Mouse (Mus musculus) kidney, adult 10 weeks (tissue): ENCODE data around the gene Olfr1157. TPM values are rescaled to one million over a fixed set of nuclear protein-coding genes. Genes with fewer than 3 reads are reported as not detected.

Source experiments
- polyA plus RNA-seq: library from polyadenylated mRNA; stranded (reverse); fragments of 350-450 nt; fragmentation: Illumina TruSeq; extraction: RNeasy Lipid Tissue Mini Kit (QIAGEN cat#74804); gene quantifications from one replicate; pipeline ENCODE4 v1.2.3, GENCODE M21; 2014; ENCODE audit warnings: low read depth, low replicate concordance

Gene Olfr1157
- not detected for polyA plus RNA-seq

DNA sequence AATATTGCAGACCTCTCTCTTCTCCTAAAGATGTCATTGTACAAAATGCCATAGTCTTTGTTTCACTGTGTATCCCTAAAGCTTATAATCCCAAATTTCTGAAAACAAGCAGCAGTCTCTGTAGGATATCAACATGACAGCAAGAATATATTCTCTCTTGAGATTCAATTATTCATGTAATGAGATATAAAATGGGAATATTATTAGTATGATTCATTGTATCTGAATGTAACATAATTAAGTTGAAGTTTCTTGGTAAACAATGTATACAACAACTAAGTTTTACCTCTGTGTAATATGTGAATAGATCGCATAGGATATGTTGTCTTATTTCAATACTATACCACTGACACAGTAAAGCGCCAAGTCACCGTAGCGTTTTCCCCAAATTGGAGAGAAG is at the start of gene Olfr1157:
Olfr1157 (minus strand) TSS at position 101 of the 400 bp plus-strand sequence.

DNA sequence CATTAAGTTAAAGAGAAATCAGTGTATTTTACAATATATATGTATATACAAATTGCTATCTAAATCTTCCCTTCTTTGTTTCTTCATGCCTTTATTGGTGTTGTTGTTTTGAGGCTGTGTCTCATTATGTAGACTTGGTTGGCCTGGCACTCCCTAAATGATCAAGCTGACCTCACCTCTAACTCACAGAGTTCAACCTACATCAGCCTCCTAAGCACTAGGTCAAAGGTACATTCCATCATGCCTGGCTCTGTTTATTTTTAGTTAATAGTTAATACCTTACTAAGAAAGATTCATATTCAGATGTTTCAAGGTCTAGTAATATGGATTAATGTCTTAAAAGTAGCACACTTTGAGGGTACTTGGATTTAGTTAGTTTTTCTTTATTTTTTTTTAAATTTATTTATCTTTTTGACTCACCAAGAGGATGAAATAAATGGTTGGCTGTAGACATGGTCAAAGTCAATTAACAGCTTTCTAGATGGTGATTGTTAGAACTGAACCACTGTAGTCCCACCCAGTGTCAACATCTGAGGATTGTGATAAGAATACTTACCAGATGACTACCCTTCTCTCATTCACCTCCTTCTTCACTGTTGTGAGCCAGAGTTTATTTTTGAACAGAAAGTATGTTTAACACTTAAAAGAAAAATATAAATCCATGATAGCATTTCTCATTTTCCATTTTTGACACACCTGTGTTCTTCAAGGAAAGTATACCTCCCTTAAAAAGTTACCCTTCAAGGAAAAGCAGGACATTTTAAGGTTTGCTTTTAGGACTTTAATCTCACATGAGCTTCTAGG is 39.6 kb upstream of the Olfr1157 start, which contains the start of gene Olfr1160:
Olfr1160 (minus strand) TSS at position 754 of the 804 bp plus-strand sequence.

DNA sequence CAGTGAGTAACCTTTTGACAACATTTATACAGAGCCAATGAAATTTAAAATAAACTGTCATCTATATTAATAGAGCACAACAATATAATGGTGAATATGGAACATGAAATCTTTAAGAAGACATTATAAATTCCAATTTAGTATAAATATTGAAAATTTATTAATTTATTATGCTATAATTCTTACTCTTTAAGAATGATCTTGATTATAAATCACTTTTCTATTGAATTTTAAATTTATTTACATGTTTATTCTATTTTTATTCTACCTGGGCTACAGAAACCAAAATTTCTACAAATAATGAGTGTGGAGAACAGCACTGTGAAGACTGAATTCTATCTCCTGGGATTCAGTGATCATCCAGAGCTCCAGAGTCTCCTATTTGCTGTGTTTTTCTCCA is 21.7 kb upstream of the Olfr1157 start, which contains the start of gene Olfr1158:
Olfr1158 (plus strand) TSS at position 301 of the 400 bp plus-strand sequence.

DNA sequence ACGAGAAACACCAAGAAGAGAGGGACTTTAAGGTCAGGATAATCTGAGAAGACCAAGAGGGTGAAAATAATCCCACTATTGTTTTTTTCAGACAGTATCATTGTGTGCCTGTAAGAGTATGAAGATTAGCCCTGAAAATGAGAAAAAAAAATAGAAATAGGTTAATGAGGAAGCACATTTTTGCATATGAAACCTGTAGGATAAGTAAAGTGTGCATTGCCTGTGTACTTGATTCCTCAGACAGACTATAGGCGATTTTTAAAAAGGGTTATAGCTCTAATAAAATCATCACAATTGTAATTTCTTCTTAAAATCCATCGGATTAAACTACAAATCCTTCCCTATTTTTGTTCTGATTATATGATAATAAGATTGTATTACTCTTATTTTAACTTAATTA is 6.5 kb upstream of the Olfr1157 start, which contains the start of gene Olfr74:
Olfr74 (minus strand) TSS at position 101 of the 400 bp plus-strand sequence.

DNA sequence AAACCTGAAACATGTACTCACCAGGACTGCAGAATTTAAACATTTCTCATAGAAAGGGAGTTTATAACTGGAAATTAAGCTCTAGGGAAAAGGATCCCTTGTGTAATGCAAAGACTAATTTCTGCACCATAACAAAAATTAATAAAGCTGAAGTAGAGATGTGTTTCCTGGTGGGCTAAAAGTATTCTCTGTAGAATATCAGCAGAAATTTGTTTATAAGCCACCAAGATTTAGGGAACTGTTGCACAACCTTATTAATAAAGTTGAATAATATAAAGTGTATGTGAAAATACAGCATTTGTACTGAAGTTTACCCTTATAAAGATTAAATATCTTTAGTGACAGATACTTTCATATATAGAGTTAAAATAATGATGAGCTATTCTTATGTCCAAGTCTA is 15.1 kb downstream of the Olfr1157 start, which contains the start of gene Olfr1156:
Olfr1156 (minus strand) TSS at position 101 of the 400 bp plus-strand sequence.

DNA sequence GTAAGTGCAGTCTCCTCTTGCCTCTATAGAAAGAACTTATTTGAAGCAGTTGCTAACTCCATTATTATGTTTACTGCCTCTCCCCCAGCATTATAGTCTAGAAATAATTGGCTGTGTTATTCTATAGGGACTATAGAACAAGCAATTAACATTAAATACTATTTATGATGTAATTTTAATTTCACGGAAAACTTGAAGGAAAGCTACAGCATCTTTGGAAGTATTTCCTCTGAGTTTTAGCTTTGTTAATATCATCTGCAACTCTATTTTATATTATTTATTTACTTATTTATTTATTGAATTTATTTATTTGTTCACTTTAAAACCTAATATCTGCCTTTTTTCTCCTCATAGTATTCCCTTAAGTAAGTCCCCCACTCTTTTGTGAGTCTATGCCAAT is 23.1 kb downstream of the Olfr1157 start, which contains the start of gene Olfr1155:
Olfr1155 (minus strand) TSS at position 101 of the 400 bp plus-strand sequence.

Other genes with a start within 250 kb of the Olfr1157 start
- not detected for gene Olfr1138, start 228.3 kb downstream of the Olfr1157 start, polyA plus RNA-seq
- gene Olfr1140, start 224.5 kb downstream of the Olfr1157 start, polyA plus RNA-seq = not detected
- not detected for gene Olfr1141, start 214.3 kb downstream of the Olfr1157 start, polyA plus RNA-seq
- not detected for gene Olfr152, start 188.8 kb downstream of the Olfr1157 start, polyA plus RNA-seq
- gene Olfr1143, start 167.7 kb downstream of the Olfr1157 start, polyA plus RNA-seq = not detected
- not detected for gene Olfr1145, start 158.5 kb downstream of the Olfr1157 start, polyA plus RNA-seq
- not detected for gene Olfr1148, start 137.8 kb downstream of the Olfr1157 start, polyA plus RNA-seq
- not detected for gene Olfr1150-ps1, start 124.3 kb downstream of the Olfr1157 start, polyA plus RNA-seq
- gene Olfr1151, start 112.4 kb downstream of the Olfr1157 start, polyA plus RNA-seq = not detected
- not detected for gene Olfr1152, start 101.8 kb downstream of the Olfr1157 start, polyA plus RNA-seq
- not detected for gene Olfr1153, start 73.3 kb downstream of the Olfr1157 start, polyA plus RNA-seq
- not detected for gene Olfr1154, start 63.1 kb downstream of the Olfr1157 start, polyA plus RNA-seq
- not detected for gene Olfr1155, start 23.2 kb downstream of the Olfr1157 start, polyA plus RNA-seq
- gene Olfr1156, start 15.2 kb downstream of the Olfr1157 start, polyA plus RNA-seq = not detected
- not detected for gene Olfr74, start 6.4 kb upstream of the Olfr1157 start, polyA plus RNA-seq
- not detected for gene Olfr1158, start 21.8 kb upstream of the Olfr1157 start, polyA plus RNA-seq
- not detected for gene Olfr1160, start 40.0 kb upstream of the Olfr1157 start, polyA plus RNA-seq
- gene Olfr1161, start 54.5 kb upstream of the Olfr1157 start, polyA plus RNA-seq = not detected
- not detected for gene Olfr73, start 69.4 kb upstream of the Olfr1157 start, polyA plus RNA-seq
- not detected for gene Olfr1162, start 82.8 kb upstream of the Olfr1157 start, polyA plus RNA-seq
- gene Olfr1163, start 103.5 kb upstream of the Olfr1157 start, polyA plus RNA-seq = not detected
- not detected for gene Olfr1164, start 125.7 kb upstream of the Olfr1157 start, polyA plus RNA-seq
- gene Olfr1166, start 160.0 kb upstream of the Olfr1157 start, polyA plus RNA-seq = not detected
- gene Olfr1167, start 186.9 kb upstream of the Olfr1157 start, polyA plus RNA-seq = not detected
- gene Olfr1168, start 213.6 kb upstream of the Olfr1157 start, polyA plus RNA-seq = not detected